ENCODE assay signal across 8 mouse cellular contexts in the genomic region with DNA sequence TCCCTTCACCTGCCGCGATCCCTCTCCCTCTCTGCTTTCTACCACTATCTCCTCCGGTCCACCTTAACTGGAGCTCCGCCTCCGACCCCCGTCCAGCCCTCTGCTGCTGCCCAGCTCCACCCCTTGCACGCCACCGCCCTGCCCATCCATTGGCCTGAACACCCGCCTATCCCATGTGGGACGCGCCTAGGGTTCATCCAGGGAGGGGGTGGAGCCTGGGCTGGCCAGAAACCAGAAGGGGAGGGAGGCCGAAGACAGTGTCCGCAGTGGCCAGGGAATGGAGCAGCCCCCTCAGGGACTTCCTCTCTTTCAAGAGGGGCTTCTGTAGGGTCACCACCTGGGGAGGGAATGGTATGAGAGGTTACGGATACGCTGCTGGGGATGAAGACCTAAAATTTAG. TPM values are rescaled to one million over a fixed set of nuclear protein-coding genes. Genes with fewer than 3 reads are reported as not detected.
A peak's percentile ranks its signal among the peaks of the same experiment; 100 is the strongest.
DNase-seq lines count a peak whose midpoint lies in the region; ATAC-seq lines count a peak whose summit lies in the region.

No protein-coding gene starts in this region.

- H3K4me2 ChIP-seq in hindbrain, embryonic 14.5 days (replicated peaks), result peak overlapping the region; percentile 100

- peak; percentile 90 for DNase-seq in WW6 (ENCODE audit: low read depth, low spot score)
- peak; percentile 97 to 99 for DNase-seq in cerebellum, postnatal 36 days
- DNase-seq in frontal cortex, postnatal 25 days (ENCODE audit: low spot score in 2 of 2), result peak; percentile 85 to 93
- DNase-seq in hindbrain, embryonic 14.5 days (ENCODE audit: low spot score), result peak; percentile 89
- peak; percentile 96 for DNase-seq in layer of hippocampus, postnatal 36 days
- peak; percentile 99 for DNase-seq in lung, postnatal 25 days (ENCODE audit: low spot score)
- DNase-seq in retina, adult 2 months (ENCODE audit: low read depth, low spot score), result peak; percentile 94
- DNase-seq in thymus, postnatal 36 days, result peak; percentile 68 to 80

- peak overlapping the region; percentile 48 for H3K4me3 ChIP-seq in hindbrain, embryonic 14.5 days (replicated peaks; ENCODE audit: low read length)

- peak; percentile 91 for ATAC-seq in hindbrain, embryonic 14.5 days (ENCODE audit: low FRiP score)

- WGBS in hindbrain, embryonic 14.5 days, result 0% methylated on average over 15 of the region's 15 CpGs

- H3K27me3 ChIP-seq in hindbrain, embryonic 14.5 days (ENCODE audit: control insufficient read depth, insufficient read depth, low read length), result peaks cover 31% of the 10 kb centered on the region

- H3K36me3 ChIP-seq in hindbrain, embryonic 14.5 days (replicated peaks; ENCODE audit: control insufficient read depth, insufficient read depth), result no peaks in the 10 kb centered on the region

- H3K9me3 ChIP-seq in hindbrain, embryonic 14.5 days (ENCODE audit: control insufficient read depth, low read length), result no peaks in the 10 kb centered on the region

- peak overlapping the region; percentile 46 for H3K9ac ChIP-seq in hindbrain, embryonic 14.5 days

- peak overlapping the region; percentile 40; the same call in 1 of the 2 replicates for H3K27ac ChIP-seq in hindbrain, embryonic 14.5 days

- peaks cover 48% of the 10 kb centered on the region for H3K4me1 ChIP-seq in hindbrain, embryonic 14.5 days (replicated peaks; ENCODE audit: control insufficient read depth, insufficient read depth, low read length)

RNA-seq across cellular contexts. Expression of a gene that starts 1.0 kb away (rescaled TPM):
- polyA plus RNA-seq in hindbrain, embryonic 14.5 days (2014; fragmentation: Nextera tagmentation; extraction: Ambion mirVana), result 0.46 and 1.1 TPM in 2 replicates
- 10 to 100 TPM; 15.1 to 16.1 TPM for total RNA-seq in layer of hippocampus, postnatal 36 days (2021)

RNA-seq across cellular contexts. Expression of a gene that starts 9.0 kb away (rescaled TPM):
- polyA plus RNA-seq in hindbrain, embryonic 14.5 days (2014; fragmentation: Nextera tagmentation; extraction: Ambion mirVana), result not detected in 2 replicates
- 1 to 10 TPM; 4.6 to 6.3 TPM for total RNA-seq in layer of hippocampus, postnatal 36 days (2021)

RNA-seq across cellular contexts. Expression of a gene that starts 18.1 kb away (rescaled TPM):
- 30.8 and 33.4 TPM in 2 replicates for polyA plus RNA-seq in hindbrain, embryonic 14.5 days (2014; fragmentation: Nextera tagmentation; extraction: Ambion mirVana)
- total RNA-seq in layer of hippocampus, postnatal 36 days (2021), result 10 to 100 TPM; 35.8 to 39.2 TPM

RNA-seq across cellular contexts. Expression of a gene that starts 24.6 kb away (rescaled TPM):
- polyA plus RNA-seq in hindbrain, embryonic 14.5 days (2014; fragmentation: Nextera tagmentation; extraction: Ambion mirVana), result 94.0 and 99.4 TPM in 2 replicates
- total RNA-seq in layer of hippocampus, postnatal 36 days (2021), result 1 to 10 TPM; 3.1 TPM

RNA-seq across cellular contexts. Expression of a gene that starts 24.6 kb away (rescaled TPM):
- polyA plus RNA-seq in hindbrain, embryonic 14.5 days (2014; fragmentation: Nextera tagmentation; extraction: Ambion mirVana), result 12.1 and 13.9 TPM in 2 replicates
- 10 to 100 TPM; 12.1 to 12.4 TPM for total RNA-seq in layer of hippocampus, postnatal 36 days (2021)

Comparison
In these comparisons a context has a peak if more than half of its experiments do, and no peak if none do; other contexts are left out.
1. Peak in every context shown above with its lines: DNase-seq, ATAC-seq, H3K4me3 ChIP-seq and H3K27ac ChIP-seq.